Mouse (Mus musculus): ENCODE results near the gene Cct7. TPM values are rescaled to one million over a fixed set of nuclear protein-coding genes. Genes with fewer than 3 reads are reported as not detected.

The Cct7 gene
- total RNA-seq, 2 experiments from 2014 or later: 108 to 109 TPM

- DNase-seq: peak; percentile 98
These were observed 523 bp downstream of the Cct7 start, which contains the start of gene Pradc1 for GRCm38 (mm10) chr6:85451664-85452410. TSS of gene Pradc1 (minus strand) at chr6:85451970.

DNA sequence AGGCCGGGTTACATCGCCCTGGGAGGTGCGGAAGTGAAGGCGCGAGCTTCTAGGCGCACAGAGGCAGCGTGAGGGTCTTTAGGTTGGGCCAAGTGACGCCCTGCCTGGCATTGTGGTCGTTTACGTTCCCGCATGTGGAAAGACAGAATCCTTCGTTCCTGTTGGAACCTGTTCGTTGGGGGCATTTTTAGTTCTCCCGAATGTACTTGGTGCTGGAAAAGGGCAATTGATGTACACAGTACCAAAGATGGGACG, 1.0 kb downstream of the Cct7 start:
- DNase-seq: no peak

- no peak for DNase-seq
These were observed 1.5 kb downstream of the Cct7 start for GRCm38 (mm10) chr6:85452816-85453215.

- no peak for DNase-seq
These were observed 8.3 kb downstream of the Cct7 start for GRCm38 (mm10) chr6:85459621-85460020.

GRCm38 (mm10) chr6:85465381-85465780, 14.1 kb downstream of the Cct7 start:
- no peak for DNase-seq

DNA sequence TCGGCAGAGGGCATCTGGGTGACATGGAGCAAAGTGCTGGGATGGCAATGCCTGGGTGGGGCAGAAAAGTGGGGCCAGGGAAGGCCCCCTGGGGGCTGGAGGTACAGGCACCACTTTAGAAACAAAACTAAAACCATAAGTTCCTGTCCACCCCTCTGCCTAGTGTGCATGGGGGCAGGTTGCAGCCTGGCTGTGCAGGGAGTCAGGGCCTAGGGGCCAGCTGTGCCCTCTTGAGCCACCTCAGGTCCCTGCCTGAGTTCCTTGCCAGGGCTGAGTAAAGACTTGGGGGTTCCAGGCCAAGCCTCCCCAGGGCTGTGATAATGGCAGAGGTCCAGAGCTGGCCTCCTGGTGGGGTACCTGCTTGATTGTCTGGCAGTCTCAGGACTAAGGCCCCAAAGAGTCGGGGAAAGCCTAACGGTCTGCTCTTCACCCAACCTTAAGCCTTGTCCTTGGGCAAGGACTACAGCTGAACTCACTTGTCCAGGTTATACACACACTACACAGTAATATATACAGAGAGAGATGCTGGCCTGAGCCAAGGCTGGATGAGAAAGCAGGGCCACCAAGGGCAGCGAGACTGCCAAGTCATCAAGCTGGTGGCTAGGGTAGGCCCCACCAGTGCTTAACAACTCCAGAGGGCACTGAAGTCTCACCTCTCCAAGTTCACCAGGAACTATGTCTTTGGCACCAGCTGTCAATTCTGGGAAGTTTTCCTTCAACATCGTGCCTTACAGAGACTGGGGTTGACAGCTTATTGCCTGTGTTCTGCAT, 18.5 kb downstream of the Cct7 start:
- DNase-seq: no peak

- no peak for DNase-seq
These were observed 20.6 kb downstream of the Cct7 start for GRCm38 (mm10) chr6:85471962-85472361.

GRCm38 (mm10) chr6:85472542-85472941, 21.2 kb downstream of the Cct7 start:
- no peak for DNase-seq

DNA sequence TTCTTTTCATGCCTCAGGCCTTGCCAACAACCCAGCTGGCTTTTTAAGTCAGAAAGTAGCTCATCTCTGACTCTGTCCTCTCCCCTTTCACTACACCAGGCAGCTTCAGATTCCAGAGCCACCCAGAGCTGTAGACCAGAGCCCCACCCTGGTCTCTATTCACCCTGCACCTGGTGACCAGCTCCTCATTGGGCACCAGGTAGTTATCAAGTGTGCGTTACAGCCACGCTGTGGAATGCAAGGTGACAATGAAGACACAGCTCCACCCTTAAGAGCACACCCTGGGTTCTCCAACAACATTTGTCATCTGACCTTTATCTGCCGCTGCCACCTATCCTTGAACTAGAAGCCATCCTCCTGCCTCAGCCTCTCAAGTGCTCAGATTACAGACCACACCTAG, 24.3 kb downstream of the Cct7 start:
- no peak for DNase-seq

DNA sequence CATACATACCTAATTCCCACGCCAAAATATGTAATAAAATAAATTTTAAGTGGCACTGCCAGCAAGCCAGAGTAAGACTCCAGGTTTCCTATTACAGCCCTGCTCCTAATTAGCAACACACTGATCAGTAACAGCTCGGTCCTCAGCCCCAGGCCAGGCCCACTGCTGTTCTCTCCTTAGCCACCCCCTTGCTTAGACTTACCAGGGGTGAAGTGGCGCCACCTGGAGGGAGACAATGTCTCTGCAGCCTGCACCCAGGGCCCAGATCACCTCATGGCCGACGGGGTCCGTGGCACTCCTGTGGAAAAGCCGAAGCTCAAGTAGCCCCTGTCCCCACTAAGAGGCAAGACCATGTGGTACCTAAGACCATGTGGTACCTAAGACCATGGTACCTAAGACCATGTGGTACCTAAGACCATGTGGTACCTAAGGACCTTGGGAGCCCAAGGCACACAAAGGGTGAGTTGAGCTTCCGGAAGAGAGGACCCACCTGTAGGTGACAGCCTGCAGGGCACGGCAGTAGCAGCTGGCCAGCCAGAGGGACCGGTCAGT, 26.1 kb downstream of the Cct7 start:
- DNase-seq: no peak

DNA sequence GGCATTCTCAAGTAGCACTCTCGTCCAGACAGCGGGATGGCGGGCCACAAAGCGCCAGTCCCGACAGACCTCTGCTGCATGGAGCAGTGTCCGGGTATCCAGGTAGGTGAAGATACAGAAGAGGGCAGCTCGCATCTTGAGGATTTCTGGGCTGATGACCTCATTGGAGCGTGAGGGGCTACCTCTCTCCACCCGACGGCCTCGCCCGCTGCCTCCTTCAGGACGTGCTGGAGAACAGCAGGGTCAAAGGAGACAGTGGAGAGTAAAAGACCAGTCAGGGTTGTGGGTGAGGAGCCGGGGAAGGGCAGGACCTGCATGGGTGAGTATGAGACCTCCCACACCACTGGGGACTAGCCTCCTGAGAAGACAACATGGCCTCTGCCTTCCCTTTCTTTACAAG, 27.1 kb downstream of the Cct7 start:
- no peak for DNase-seq

GRCm38 (mm10) chr6:85479979-85480378, 28.7 kb downstream of the Cct7 start:
- DNase-seq: no peak

DNA sequence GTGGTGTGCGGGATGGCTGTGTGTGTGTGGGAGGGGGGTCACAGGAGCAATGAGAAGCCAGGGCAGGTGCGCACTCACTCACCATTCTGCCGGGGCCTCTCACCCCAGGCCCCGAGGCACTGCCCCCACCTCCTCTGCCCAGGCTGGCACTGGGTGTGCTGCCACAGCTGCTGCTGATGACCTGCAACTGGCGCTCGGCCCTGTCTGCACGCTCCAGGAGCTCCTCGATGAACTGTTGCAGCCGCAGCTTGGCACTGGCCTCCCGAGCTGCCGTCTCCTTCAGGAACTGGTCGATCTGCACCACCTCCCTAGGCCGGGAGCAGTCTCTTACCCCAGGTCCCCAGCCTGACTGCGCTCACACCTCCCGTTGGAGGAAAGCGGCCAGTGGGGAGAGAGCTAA, 29.4 kb downstream of the Cct7 start:
- DNase-seq: no peak

GRCm38 (mm10) chr6:85483843-85484721, 32.8 kb downstream of the Cct7 start:
- DNase-seq: no peak

DNA sequence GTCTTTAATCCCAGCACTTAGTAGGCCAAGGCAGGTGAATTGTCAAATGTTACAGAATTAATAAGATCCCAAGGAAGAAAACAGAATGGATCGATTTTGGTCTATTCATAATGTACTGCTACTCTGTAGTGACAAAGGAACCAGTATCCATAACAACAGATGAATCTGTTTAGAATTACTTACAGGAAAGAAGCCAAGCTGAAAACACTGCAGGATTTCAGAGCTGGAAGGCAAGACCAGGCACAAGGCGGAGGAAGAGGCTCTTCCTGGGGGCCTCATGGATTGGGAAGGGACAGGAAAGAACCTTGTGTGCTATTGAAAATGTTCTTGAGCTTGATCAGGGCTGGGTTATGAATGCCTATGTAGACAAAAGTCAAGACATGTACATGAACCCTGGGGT, 34.4 kb downstream of the Cct7 start:
- DNase-seq: no peak

DNA sequence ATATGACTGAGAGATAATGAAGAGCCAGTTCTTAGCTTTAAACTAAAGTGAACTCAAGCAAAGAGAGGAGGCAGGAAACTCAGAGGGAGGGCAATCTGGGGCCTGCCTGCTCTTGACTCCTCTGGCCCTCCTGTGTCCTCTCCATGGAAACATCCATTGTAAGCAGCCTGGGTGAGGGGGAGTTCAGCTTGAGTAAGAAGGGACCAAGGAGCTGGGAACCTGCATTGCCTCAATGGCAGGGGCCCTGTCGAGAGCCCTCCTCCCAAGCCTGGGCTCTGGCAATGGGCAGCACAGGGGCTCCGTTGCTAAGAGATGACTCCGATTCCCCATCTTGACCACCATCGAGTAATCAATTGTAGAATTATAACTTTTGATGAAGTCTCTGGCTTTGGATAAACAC, 37.2 kb downstream of the Cct7 start:
- DNase-seq: no peak

- no peak for DNase-seq
These were observed 38.4 kb downstream of the Cct7 start for GRCm38 (mm10) chr6:85489717-85490116.

GRCm38 (mm10) chr6:85490252-85490651, 38.9 kb downstream of the Cct7 start:
- DNase-seq: no peak

DNA sequence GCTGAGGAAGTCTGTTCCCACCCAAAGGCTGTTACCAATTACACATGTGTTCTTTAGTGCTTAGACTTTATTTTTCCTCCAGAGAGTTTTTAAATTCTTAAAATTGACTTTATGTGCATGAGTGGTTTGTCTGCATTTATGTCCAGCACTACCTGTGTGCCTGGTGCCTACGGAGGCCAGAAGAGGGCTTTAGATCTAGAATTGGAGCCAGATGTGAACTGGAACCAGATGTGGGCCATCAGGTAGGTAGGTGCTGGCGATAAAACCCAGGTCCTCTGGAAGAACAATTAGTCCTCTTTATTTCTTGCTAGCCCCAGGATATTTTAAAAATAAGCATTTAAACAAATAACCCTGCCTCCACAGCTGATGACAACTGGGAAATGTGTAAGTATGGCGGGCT, 40.3 kb downstream of the Cct7 start:
- DNase-seq: no peak

- DNase-seq: no peak
These were observed 45.7 kb downstream of the Cct7 start for GRCm38 (mm10) chr6:85496976-85497375.

GRCm38 (mm10) chr6:85498147-85498546, 46.8 kb downstream of the Cct7 start:
- DNase-seq: no peak

DNA sequence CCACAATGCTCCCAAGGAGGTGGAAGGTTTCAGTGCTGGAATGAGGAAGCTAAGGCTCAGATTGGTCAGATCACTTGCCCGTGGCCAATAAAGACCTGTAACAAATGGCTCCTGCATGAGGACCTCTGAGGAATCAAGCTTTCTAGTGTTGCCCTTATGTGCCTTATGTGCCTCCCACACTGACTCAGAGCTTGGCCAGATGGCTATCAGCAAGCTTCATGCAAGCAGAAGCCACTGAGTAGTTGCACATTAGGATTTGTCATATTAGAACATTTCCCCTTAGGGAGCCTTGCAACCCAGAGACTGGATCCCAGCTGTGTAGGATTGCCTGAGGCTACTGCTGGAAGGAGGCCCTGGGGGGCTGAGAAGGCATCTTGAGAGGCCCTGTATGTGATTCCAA, 49.1 kb downstream of the Cct7 start:
- DNase-seq: no peak

Measured in gastrocnemius, postnatal 25 days (tissue).